Mouse (Mus musculus) colon, adult 2 months (tissue): Measurements from ENCODE around the gene Cd99l2. TPM values are rescaled to one million over a fixed set of nuclear protein-coding genes. Genes with fewer than 3 reads are reported as not detected.

Experiments
- polyA plus RNA-seq: library from polyadenylated mRNA; depleted of rRNA; stranded (reverse); fragments of >200 nt; gene quantifications from 2 replicates; pipeline ENCODE4 v1.2.3, GENCODE M21; 2012; rRNA removed

Gene Cd99l2
- polyA plus RNA-seq, result 8.0 and 8.8 TPM in 2 replicates

GRCm38 (mm10) chrX:71492634-71493278 is at the start of gene Cd99l2:
Gene Cd99l2, minus strand, starts transcription at chrX:71492849.

Other genes with a start within 250 kb of the Cd99l2 start
- 5.2 and 6.9 TPM in 2 replicates for gene Mtmr1, start 128.1 kb downstream of the Cd99l2 start, polyA plus RNA-seq
- 10.8 and 15.3 TPM in 2 replicates for gene Hmgb3, start 63.1 kb upstream of the Cd99l2 start, polyA plus RNA-seq
- gene Gpr50, start 170.8 kb upstream of the Cd99l2 start, polyA plus RNA-seq, result not detected in 2 replicates